Mouse (Mus musculus) G1E (cell line): ENCODE results near the gene Supt3.

Source experiments
- CTCF ChIP-seq: IDR thresholded peaks from 2 replicates; pipeline ENCODE4 v1.5.1; 2012; ENCODE audit warnings: low read depth, low read length, inconsistent platforms, mixed read lengths
- GATA1 ChIP-seq: IDR thresholded peaks from 2 replicates; pipeline ENCODE4 v1.6.1; 2012; ENCODE audit warnings: borderline replicate concordance, low read length, inconsistent platforms, mixed read lengths
- GATA2 ChIP-seq: IDR thresholded peaks from 2 replicates; pipeline ENCODE4 v1.6.1; 2012; ENCODE audit warnings: low read depth, low read length, inconsistent platforms, borderline replicate concordance
- POLR2AphosphoS5 ChIP-seq: IDR thresholded peaks from 2 replicates; pipeline ENCODE4 v1.6.1; 2012; ENCODE audit warnings: low read depth, low read length, inconsistent platforms; ENCODE audit not compliant: insufficient replicate concordance
- TAL1 ChIP-seq: conservative IDR thresholded peaks from 2 replicates; pipeline ENCODE4 v1.6.1; 2012; ENCODE audit warnings: low read depth, low read length, inconsistent platforms, mixed read lengths

- TF ChIP-seq TAL1 (no peak), CTCF (no peak), GATA1 (no peak), POLR2AphosphoS5 (no peak), GATA2 (no peak)
Measured at GRCm38 (mm10) chr17:44728464-44728863, 48.5 kb upstream of the Supt3 start.
